Mouse (Mus musculus) adrenal gland (tissue): ENCODE data around the gene Frmd5.
"Not testable (repeated sequence)": the region's sequence is repeated elsewhere in the genome, so short reads cannot be mapped to it uniquely, and the experiment has no call there.

Experiments
- intact Hi-C: fragments of 180-260 bp; cut with DNase I; formaldehyde crosslinking; loops from one replicate; pipeline ENCODE4 v1.15.1; 2025

Gene Frmd5

DNA sequence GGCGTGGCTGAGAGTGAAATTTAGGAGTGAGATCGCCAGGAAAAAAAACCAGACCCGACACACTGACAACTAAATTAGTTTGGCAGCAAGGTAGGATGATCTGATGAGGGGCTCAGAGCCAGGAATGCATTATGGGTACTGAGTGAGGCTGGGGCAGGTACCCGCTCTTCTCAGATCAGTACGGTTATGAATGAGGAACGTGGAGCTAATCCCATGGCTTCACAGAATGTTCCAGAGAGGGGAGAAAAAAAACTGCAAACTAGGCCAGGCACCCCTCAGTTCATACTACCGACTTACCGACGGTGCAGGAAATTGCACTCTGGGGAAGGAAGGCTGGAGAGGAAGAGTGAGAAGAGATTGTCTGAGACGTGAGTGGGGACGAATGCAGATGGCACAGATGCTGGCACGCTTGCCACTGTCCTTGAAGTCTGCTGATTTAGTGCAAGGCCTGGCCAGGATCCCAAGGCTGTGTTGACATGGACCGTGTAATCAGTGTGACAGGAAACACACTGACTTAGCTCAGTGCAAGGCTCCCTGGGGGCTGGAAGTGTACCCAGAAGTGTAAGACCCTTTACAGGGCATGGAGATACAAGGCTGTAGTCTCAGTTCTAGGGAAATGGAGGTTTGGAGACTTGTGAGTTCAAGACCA is 223.3 kb downstream of the Frmd5 start:
- intact Hi-C loops = no loop called here

DNA sequence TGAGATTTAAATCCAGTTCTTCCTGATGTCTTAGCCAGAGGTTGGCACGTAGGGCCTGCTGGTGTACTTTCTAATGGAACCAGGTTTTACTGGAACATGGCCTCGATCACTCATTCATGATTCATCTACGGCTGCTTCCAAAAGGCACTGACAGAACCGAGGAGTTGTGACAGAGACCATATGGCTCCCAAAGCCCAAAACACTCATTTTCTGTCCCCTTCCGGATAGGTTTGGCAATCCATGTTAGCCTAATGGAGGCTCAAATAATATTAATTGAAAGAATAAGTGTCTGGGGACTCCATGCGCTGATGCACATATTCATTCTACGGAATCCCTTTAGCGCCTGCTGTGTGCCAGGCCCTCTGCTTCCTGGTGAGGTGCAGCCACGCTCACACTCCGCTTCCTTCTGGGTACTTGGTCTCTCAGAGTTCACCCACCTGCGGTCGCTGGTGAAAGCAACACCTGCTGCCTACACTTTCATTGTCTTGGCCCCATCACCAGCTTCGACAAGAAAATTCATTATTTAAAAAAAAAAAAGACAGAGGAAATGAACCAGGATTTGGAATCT is 224.0 kb downstream of the Frmd5 start:
- intact Hi-C loops = no loop called here

DNA sequence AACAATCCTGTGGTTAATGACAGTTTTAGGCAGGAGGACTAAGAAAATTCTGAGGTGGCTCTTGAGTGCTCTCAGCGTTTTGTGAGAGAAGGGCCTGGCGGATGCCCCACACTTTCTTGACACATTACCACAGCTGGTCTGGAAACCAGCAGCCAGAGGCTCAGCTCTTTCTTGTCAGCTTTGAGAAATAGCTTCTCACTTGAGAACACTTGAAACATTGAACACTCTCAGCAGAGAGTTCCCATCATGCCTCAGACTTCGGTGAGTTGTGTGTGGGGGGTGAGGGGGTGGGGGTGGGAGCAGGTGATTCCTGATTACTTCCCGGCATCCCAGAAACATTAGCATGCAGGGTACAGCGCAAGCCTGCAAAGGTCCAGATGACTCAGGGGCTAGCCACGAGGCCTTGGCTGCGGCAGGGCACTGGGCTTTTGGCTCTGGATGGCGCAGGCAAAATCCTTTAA is 231.1 kb downstream of the Frmd5 start:
- intact Hi-C loops = no loop called here

DNA sequence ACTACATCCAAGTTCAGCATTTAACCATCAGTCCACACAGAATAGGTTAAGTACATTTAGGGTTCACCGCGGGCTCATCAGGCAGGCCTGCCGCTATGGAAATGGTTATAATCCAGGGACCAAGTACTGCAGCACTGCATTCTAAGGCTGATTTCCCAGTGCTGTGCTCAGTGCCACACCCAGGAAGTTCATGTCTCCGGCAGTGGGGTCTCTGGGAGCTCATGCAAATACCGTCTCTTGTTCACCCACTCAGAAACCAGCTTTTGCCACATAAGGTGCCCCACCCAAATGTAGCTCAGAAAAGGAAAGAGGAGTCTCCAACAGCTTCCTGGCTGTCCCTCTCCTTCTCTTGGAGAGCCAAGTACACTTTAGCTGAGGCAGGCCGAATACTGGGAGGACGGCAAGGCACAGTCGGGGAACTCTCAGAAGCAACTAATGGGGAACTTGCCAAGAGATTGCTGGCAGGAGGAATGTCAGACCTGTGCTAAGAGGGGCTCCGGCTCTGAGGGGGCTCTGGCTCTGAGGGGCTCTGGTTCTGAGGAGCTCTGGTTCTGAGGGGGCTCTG is 232.7 kb downstream of the Frmd5 start:
- intact Hi-C loops = loop anchor here (5.0 kb wide), 1 partner anchor 123 kb away; no protein-coding TSS in a partner anchor

DNA sequence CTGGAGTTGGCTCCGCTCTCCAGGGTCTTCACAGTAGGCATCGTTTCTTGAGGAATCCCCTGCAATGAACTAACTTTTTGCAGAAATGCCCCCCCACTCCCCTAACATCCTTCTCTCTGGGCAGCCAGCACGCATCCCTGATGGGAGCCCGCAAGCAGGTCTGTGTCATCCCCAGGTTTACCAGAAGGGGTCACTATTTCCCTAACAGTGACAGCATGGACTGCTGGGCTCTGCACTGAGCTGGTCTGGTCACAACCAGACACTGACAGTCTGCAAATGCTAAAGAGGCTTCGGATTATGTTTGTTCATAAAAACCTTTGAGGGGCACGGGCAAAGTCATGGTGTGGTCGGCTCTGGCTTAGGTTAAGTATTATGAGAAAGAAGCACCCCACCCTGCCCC is 235.1 kb downstream of the Frmd5 start:
- intact Hi-C loops = loop anchor here (2.0 to 5.0 kb wide), 2 partner anchors 126 to 261 kb away; no protein-coding TSS in a partner anchor

DNA sequence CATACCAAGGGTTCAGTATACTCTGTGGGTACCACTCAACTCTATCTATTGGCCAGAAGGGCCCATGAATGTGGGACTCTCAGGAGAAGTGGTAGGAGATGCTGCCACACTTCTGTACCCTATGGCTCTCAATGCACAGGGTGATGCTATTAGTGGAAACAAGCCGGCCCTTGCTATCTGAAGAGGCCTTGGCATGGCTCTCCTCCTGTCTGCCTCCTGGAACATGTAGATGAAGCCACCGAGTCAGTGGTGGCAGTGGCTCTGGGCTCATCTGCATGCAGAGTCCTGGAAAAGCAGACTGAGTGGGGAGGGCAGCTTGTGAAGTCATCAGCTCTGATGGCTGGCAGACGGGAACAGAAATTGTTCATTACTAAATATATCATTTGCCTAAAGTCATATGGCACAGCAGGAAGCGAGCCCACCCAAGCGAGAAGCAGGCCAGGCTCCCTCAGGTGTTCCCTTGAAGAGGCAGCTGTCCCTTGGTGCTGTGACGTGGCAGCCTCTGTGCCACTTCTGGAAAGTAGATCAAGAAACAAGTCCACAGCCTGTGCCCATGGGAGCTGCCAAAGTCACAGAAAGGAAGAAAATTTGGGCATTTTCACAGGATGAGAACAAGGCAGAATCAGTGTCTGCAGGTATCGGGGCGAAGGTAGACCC is 235.8 kb downstream of the Frmd5 start:
- intact Hi-C loops = loop anchor here (2.0 to 5.0 kb wide), 2 partner anchors 126 to 262 kb away; no protein-coding TSS in a partner anchor

DNA sequence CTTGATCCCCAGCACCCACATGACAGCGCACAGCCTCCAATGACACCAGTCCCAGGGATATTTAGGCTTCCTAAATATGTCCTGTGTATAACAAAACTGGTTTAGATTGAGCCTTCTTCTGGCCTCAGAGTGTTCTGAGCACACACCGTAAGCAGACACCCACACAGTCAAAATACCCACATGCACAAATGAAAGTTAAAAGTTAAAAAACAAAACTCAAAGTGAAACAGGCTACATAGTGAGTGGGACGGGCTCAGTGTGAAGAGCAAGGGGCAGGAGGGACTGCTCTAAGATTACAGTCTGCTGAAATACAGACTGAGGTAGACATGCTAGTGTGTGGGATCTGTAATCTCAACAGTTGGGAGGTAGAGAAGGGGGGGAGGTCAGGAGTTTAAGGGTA is 236.8 kb downstream of the Frmd5 start:
- intact Hi-C loops = loop anchor here (2.0 to 5.0 kb wide), 2 partner anchors 127 to 263 kb away; no protein-coding TSS in a partner anchor

DNA sequence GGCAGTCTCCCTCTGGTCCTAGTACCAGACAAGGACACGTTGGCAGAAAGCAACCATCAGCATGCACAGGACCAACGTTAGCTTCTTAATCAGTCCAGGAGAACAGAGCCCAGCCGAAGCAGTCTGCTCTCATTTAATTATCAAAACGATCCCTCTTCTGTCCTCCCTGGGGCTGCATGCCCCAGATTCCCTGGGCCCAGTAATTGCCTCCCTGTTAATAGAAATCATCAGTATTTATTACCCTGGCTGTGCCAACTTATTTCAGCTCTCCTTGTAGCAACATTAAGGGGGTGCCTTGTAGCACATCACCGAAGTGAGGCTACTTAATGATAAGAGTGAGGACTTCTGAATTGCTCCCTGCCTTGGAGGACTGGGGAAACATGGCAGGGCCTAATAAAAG is 241.0 kb downstream of the Frmd5 start:
- intact Hi-C loops = loop anchor here (10.0 kb wide), 1 partner anchor 449 kb away; no protein-coding TSS in a partner anchor

DNA sequence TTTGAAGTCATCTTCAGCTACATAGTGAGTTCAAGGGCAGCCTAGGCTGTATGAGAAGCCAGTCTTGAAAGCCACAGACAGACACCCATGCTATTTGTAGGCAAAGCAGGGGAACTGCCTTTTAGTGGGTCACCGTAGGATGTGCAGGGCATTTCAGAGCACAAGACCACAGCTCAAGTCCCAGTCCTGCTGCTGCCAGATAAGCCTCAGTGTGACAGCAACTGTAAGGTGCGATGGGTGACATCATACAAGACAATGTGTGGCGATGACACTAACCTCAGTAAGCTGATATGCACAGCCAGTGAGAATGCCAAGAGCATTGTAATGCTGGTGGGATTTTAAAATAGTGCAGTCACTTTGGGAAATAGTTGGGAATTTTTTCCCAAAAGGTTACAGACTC is 243.8 kb downstream of the Frmd5 start:
- intact Hi-C loops = loop anchor here (10.0 kb wide), 1 partner anchor 452 kb away; no protein-coding TSS in a partner anchor

DNA sequence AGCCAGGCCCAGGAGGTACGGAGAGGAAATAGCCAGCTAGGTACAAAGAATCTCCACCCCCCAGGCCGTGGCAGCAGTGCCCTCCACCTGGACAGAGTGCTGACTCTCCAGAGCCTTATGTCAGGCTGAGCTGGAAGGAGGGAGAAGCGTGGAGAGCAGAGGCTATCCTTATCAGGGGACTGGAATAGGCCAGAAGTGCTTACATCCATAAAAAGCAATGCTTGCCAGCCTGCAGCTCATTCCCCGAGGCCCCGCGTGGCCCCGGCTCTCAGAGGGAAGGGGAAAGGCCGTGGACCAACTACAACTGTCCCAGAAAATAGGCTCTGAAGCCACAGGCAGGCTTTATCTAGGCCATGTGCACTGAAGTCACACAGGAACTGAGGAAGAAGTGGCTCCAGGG is 255.6 kb downstream of the Frmd5 start:
- intact Hi-C loops = no loop called here

DNA sequence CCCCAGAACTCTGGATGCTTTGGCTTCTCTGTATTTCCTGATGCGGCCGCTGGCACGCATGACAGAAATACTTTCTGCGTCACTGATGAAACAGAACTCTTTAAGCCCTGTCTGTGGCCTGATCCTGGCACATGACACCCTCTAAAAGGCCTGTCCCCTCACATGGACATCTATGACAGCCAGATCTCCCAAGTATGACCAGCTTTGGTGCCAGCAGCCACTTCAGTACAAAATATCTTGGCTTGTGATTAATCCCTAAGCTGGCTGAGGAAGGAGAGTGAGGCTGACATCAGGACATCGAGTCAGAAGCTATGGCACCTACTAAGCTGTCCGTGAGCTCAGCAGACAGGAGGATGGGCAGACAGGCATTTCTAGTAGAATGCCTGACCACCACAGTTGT is 257.3 kb downstream of the Frmd5 start:
- intact Hi-C loops = no loop called here

DNA sequence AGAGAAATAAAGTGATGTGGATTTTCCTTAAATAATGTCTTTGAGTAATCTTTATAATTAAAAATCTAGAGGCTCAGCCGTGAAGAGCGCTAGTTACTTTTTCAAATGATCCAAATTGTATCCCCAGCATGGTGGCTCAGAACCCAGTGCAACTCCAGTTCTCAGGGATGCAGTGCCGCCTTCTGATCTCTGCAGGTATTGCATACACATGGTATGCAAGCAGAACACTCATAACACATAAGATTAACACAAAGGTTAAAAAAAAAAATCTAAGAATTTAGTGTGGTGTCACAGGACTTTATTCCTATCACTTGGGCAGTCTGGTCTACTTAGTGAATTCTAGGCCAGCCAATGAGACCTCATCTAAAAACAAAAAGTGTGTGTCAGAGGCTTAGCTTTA is 262.1 kb downstream of the Frmd5 start:
- intact Hi-C loops = no loop called here

DNA sequence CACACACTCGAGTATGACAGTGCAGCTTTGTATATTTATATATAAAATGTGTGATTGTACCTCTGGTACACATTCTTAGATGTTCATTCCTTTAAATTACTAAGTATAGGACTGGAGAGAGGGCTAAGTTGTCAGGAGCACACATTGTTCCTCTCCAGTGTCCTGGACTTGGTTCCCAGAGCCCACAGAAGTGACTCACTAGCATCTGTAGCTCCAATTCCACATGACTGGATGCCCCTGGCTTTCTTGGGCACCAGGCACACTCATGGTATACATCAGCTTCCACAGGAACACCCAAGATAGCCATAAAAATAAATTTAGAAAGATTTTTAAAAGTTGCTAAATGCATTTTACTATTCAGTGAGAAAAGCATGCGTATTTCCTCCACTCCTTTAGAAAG is 281.8 kb downstream of the Frmd5 start:
- intact Hi-C loops = no loop called here

DNA sequence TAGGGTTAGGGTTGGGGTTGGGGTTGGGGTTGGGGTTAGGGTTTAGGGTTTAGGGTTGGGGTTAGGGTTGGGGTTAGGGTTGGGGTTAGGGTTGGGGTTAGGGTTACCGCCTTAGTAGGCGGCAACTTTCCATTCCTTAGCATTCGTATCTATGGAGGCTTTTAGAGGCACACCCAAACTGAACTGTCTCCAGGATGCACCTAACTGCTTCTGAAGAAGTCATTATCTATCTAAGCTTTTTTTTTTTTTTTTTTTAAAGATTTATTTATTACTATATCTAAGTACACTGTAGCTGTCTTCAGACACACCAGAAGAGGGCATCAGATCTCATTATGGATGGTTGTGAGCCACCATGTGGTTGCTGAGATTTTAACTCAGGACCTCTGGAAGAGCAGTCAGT is 284.1 kb downstream of the Frmd5 start:
- intact Hi-C loops = not testable (repeated sequence)

DNA sequence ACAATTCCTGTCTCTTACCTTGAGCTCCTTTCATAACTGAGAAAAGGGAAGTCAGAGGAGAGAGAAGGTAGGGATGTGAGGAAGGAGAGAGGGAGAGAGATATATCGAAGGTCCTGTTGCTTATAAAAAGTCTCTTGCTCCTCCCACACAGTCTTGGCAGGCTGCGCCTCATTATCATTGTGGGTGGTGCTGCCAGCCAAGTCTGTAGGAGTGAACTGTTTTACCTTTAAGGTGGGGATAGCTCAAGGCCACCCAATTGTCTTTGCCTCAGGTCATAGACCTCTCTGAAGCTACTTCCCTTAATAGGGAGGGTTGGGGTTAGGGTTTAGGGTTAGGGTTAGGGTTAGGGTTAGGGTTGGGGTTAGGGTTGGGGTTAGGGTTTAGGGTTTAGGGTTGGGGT is 284.9 kb downstream of the Frmd5 start:
- intact Hi-C loops = no loop called here

DNA sequence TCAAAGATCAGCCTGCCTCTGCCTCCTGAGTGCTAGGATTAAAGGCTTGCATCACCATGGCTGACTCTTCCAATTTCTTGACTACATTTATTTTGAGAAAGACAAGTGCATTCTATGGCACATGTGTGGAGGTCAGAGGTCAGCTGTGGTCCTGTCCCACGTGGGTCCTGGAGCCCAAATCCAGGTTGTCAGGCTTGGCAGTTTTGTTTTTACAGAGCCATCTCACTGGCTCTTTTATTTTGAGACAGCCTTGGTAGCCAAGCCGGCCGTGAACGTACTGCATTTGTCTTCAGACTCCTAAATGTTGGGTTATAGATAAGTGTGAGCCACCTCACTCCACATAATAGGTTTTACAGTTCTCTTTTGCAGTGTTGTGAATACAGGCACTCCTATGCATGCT is 288.2 kb downstream of the Frmd5 start:
- intact Hi-C loops = not testable (repeated sequence)

DNA sequence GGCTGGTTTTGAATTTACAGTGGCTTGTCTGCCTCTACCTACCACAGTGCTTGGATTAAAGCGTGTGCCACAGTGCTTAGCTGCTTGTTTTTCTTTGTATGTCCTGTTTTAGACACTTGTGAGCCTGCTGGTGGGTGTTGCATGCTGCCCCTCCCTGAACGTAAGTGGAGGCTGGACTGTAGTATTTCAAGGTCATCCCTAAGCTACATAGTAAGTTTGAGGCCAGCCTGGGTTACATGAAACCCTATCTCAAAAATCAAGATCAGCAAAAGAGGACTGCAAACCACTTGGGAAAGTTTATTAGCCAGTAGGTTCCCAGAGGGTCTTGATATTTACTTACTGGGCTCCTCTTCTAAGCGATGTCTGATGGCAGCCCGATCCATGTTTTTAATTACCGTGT is 288.8 kb downstream of the Frmd5 start:
- intact Hi-C loops = no loop called here

DNA sequence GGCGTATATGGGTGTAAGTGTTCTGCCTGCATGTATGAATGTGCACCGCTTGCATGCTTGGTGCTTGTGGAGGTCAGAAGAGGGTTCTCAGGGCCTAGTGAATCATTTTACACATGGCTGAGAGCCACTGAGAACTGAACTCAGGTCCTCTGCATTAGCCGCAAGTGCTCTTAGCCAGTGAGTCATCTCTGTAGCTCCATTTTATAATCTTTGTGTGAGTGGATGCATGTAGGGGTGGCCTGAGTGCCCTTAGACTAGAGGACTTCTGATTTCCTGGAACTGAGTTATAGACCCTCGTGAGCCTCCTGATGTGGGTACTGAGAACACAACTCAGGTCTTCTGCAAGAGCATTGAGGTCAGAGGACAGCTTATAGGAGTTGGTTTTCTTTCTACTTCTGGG is 292.7 kb downstream of the Frmd5 start:
- intact Hi-C loops = no loop called here

DNA sequence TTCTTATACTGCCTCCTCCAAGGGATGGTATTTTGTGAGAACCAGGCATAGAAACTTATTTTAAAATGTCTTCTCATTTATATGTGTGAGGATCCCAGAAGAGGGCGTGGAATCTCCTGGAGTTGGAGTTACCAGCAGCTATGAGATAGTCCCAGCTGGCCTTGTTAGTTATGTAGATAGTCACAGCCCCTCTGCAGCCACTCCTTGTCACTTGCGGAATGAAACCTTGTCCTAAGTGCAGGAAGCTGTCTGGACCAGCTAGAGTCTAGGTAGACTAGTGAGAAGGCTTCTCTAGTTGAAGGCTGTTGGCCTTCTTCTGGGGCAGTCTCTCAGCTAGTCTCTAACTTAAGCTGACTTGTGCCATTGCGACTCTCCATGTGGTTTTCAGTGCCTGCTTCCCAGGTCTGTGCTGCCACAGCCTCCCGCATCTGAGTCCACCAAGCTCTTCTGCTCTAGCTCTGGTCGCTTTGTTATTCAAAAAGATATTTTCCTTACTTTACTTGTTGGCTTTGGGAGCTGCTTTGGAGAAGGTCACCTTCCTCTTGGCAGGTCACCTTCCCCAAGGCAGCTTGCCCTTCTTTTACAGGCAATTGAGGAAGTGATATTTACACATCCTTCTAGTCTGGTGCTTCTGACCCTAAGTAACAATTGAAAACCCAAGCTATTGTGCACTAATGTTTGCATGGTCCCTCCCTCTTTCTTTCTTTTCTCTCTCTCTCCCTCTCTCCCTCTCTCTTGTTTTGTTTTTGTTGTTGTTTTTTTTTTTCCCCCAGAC is 293.7 kb downstream of the Frmd5 start:
- intact Hi-C loops = not testable (repeated sequence)

DNA sequence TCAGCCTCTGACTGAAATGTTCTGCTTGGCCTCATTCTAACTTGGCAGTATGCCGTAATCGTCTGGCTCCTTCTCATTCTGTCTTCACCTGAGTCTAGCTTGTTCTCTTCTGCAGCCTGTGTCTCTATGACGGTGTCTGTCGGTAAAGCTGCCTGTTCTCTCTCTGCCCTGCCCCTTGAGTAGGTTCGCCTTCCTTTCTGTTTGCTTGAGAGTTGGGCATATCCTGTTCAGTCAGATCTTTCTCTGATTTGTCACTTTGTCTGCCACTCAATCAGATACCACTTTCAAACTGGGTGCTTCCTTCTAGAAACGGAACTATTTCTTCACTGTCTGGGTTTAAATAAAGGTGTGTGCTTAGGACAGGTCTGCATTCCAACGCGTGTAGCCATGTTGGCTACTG is 295.5 kb downstream of the Frmd5 start:
- intact Hi-C loops = no loop called here

DNA sequence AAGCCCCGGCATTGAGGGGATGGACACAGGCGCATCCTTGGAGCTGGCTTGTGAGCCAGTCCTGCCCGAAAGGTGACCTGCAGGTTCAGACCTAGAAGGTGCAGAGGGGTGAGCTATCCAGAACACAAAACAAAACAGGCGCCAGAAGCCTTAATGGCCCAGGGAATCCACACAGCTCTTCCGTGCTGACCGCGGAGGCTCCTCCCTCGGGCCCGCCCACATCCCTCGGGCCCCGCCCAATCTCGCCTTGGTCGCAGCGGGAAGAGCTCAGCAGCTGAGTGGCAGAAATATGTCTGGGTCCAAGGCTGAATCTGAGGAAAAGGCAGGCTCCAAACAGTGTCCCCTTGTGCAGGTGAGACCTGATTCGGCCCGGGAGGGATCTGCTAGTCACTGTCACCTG is 297.3 kb downstream of the Frmd5 start:
- intact Hi-C loops = no loop called here
